Mouse (Mus musculus) spleen, adult 12 weeks (tissue): ENCODE measurements around the gene Gm3854.

Experiments
- DNase-seq: peaks from one replicate; pipeline ENCODE4 v3.0.0; 2022; ENCODE audit warnings: low spot score

Gene Gm3854

DNA sequence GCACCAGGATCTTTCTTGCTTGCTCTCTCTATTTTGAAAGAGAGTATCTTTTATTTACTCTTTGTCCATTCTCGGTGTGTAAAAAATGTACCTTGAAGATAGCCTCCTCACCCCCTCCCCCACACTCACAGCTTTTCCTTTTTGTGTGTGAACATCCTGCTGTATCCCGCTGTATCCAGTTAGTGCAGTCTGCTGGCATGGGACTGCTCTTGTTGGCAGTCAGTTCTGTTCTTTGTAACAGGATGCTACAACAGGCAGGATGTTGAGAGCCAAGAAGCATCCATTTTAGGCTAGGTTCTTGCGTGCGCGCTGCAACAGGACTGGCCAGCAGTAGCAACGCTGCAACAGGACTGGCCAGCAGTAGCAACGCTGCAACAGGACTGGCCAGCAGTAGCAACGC is 43.4 kb downstream of the Gm3854 start:
- no peak for DNase-seq

DNA sequence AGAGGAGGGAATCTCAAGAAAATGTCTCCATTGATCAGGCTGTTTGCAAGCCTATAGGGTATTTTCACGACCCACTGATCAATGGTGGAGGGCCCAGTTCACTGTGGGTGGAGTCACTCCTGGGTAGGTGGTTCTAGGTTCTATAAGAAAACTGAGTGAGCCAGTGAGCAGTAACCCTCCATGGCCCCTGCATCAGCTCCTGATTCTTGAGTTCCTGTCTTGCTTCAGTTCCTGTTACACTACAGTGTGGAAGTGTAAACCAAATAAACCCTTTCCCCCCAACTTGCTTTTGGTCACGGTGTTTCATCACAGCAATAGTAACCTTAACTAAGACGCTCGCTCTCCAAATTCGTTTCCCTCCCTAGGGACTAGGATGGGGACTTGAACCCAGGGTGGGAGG is 45.4 kb downstream of the Gm3854 start:
- no peak for DNase-seq

DNA sequence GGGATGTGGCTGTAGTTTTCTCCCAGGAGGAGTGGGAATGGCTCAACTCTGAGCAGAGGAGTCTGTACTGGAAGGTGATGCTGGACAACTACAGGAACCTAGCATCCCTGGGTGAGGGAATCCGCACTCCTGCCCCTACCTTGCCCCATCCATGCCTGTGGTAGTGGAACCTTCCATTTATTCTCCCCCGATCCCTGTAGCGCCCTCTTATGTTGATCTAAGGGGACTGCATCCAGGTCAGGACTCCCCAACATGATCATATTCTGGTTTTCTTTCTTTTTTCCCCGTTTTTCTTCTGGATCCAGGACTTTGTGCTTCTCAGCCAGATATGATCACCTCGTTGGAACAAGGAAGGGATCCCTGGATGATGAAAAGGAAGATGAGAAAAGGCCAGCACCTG is 45.9 kb downstream of the Gm3854 start:
- no peak for DNase-seq

DNA sequence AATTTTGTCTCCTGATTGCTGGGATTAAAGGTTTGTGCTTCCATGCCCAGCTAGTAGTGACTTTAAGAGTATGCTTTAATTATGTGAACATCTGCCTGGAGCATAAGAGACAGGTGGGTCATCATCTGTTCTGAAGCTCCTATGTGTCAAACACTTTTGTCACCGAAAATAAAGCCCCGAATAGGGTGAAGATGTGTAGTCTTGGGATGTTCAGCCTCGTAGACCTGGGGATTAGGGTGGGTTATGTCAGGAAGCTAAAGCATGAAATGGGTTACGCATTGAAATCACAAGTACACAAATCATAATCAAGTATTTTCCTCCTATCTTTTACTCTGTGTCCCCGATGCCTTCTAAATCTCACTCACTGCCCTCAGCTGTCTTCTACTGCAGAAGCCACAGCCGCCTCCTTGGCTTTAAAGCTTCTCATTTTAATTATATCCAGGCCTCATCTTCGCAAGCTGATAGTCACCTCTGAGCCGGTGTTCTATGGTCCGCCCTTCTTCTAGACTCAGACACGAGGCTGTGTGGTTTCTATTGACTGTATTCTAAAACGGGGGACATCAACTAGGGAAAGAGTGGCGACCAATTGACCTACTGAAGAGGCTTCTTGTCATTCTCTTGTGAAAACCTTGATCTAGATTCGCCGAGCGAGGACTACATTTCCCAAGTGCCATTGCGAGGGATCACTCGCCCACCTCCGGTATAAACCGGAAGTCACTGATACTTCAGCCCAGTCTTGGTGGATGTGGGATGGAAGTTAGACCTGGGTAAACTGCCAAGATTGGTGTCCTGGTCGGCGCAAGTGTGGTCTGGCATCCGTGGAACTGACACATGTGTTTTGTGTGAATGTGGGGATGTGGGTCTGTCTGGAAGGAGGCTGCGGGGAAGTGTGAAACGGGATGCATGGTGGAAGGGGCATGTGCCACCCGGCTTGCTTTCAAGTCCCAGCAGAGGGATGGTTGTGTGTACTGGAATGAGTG is 54.7 kb downstream of the Gm3854 start, which contains the start of gene Smim17:
Smim17 (plus strand) TSS at position 720 of the 980 bp plus-strand sequence.
- DNase-seq, result no peak
